Mouse (Mus musculus) CH12.LX (cell line): ENCODE measurements around the gene Exoc6b. TPM values are rescaled to one million over a fixed set of nuclear protein-coding genes. Genes with fewer than 3 reads are reported as not detected.

Experiments used
- DNase-seq: peaks from one replicate; pipeline ENCODE4 v3.0.0-alpha.2; 2013; ENCODE audit errors: extremely low read depth
- H3K27ac ChIP-seq: 2 replicates; pipeline ENCODE4 v1.5.1; 2012; ENCODE audit warnings: low read depth, mild to moderate bottlenecking, control low read depth, moderate library complexity; ENCODE audit not compliant: insufficient read depth
- H3K27me3 ChIP-seq: replicated peaks from 2 replicates; pipeline ENCODE3; 2012; ENCODE audit warnings: inconsistent platforms
- H3K36me3 ChIP-seq, 2 experiments: replicated peaks in 1 of 2; 2 replicates each; pipeline versions ENCODE3 to v1.6.1; 2012; ENCODE audit warnings: inconsistent platforms in 1 of 2, low read length in 1 of 2, mild to moderate bottlenecking in 1 of 2, mixed read lengths in 1 of 2, moderate library complexity in 1 of 2; ENCODE audit not compliant: control insufficient read depth in 1 of 2, insufficient read depth in 1 of 2
- H3K4me1 ChIP-seq, 2 experiments: 2 replicates each; pipeline ENCODE4 v1.6.1; 2012; ENCODE audit warnings: inconsistent platforms in 1 of 2, moderate library complexity in 1 of 2; ENCODE audit not compliant: insufficient read depth in 2 of 2, control insufficient read depth in 1 of 2
- H3K4me2 ChIP-seq: 2 replicates; pipeline ENCODE4 v1.6.1; 2012; ENCODE audit warnings: low read depth, mild to moderate bottlenecking, control low read depth; ENCODE audit not compliant: poor library complexity, insufficient read depth, severe bottlenecking
- H3K4me3 ChIP-seq, 3 experiments: fragments of 150-350 bp in 1 of 3; sonication (generic) in 1 of 3; replicated peaks in 1 of 3; 2 replicates each; pipeline versions ENCODE3 to v1.5.1; 2011 to 2012; ENCODE audit warnings: low read depth in 2 of 3, low read length in 2 of 3, mild to moderate bottlenecking in 2 of 3, moderate library complexity in 2 of 3, control low read depth in 1 of 3, improper control_type of control experiment in 1 of 3, inconsistent platforms in 1 of 3, mixed read lengths in 1 of 3; ENCODE audit not compliant: poor library complexity in 1 of 3
- H3K79me2 ChIP-seq: replicated peaks from 2 replicates; pipeline ENCODE4 v1.6.1; 2012; ENCODE audit warnings: mild to moderate bottlenecking, moderate library complexity; ENCODE audit not compliant: control insufficient read depth, poor library complexity, insufficient read depth, severe bottlenecking; ENCODE audit errors: extremely low read depth
- H3K9ac ChIP-seq: 2 replicates; pipeline ENCODE4 v1.6.1; 2012; ENCODE audit warnings: low read depth, mild to moderate bottlenecking, control low read depth, moderate library complexity; ENCODE audit not compliant: insufficient read depth
- H3K9me3 ChIP-seq: replicated peaks from 2 replicates; pipeline ENCODE3; 2012; ENCODE audit warnings: low read length, inconsistent platforms, mixed read lengths
- CHD2 ChIP-seq: IDR thresholded peaks from 2 replicates; pipeline ENCODE4 v1.6.1; 2011; ENCODE audit warnings: low read length, improper control_type of control experiment
- CTCF ChIP-seq, 2 experiments: IDR thresholded peaks in 1 of 2; conservative IDR thresholded peaks in 1 of 2; 2 replicates each; pipeline ENCODE4 v1.5.1; 2011 to 2012; ENCODE audit warnings: low read depth in 2 of 2, low read length in 2 of 2, improper control_type of control experiment in 1 of 2, inconsistent platforms in 1 of 2, mild to moderate bottlenecking in 1 of 2, moderate library complexity in 1 of 2
- ETS1 ChIP-seq: conservative IDR thresholded peaks from 2 replicates; pipeline ENCODE4 v1.6.1; 2012; ENCODE audit warnings: low read depth, mild to moderate bottlenecking, inconsistent platforms, low read length, improper control_type of control experiment, moderate library complexity
- JUND ChIP-seq: conservative IDR thresholded peaks from 2 replicates; pipeline ENCODE4 v1.6.1; 2011; ENCODE audit warnings: low read depth, low read length, improper control_type of control experiment
- MAX ChIP-seq: IDR thresholded peaks from 2 replicates; pipeline ENCODE4 v1.6.1; 2011; ENCODE audit warnings: low read length, improper control_type of control experiment
- MAZ ChIP-seq: IDR thresholded peaks from 2 replicates; pipeline ENCODE4 v1.6.1; 2012; ENCODE audit warnings: low read depth, mild to moderate bottlenecking, inconsistent platforms, low read length, improper control_type of control experiment, moderate library complexity
- MEF2A ChIP-seq: IDR thresholded peaks from 2 replicates; pipeline ENCODE4 v1.6.1; 2014; ENCODE audit warnings: low read depth, mild to moderate bottlenecking, inconsistent platforms, low read length, improper control_type of control experiment, borderline replicate concordance
- MYC ChIP-seq: IDR thresholded peaks from 2 replicates; pipeline ENCODE4 v1.6.1; 2011; ENCODE audit warnings: low read depth, mild to moderate bottlenecking, improper control_type of control experiment, low read length
- POLR2A ChIP-seq: IDR thresholded peaks from 2 replicates; pipeline ENCODE4 v1.6.1; 2011; ENCODE audit warnings: low read depth, mild to moderate bottlenecking, improper control_type of control experiment, low read length
- POLR2AphosphoS2 ChIP-seq: IDR thresholded peaks from 2 replicates; pipeline ENCODE4 v1.6.1; 2011; ENCODE audit warnings: low read depth, low read length, improper control_type of control experiment
- RAD21 ChIP-seq: IDR thresholded peaks from 2 replicates; pipeline ENCODE4 v1.6.1; 2011; ENCODE audit warnings: low read depth, mild to moderate bottlenecking, low read length, improper control_type of control experiment, moderate library complexity
- RCOR1 ChIP-seq: conservative IDR thresholded peaks from 2 replicates; pipeline ENCODE4 v1.6.1; 2012; ENCODE audit warnings: low read depth, mild to moderate bottlenecking, inconsistent platforms, low read length, improper control_type of control experiment
- SMC3 ChIP-seq: IDR thresholded peaks from 2 replicates; pipeline ENCODE4 v1.6.1; 2011; ENCODE audit warnings: low read depth, low read length, improper control_type of control experiment
- TCF12 ChIP-seq: IDR thresholded peaks from 2 replicates; pipeline ENCODE4 v1.6.1; 2014; ENCODE audit warnings: low read depth, mild to moderate bottlenecking, inconsistent platforms, low read length, improper control_type of control experiment
- ZC3H11A ChIP-seq: IDR thresholded peaks from 2 replicates; pipeline ENCODE4 v1.6.1; 2012; ENCODE audit warnings: low read depth, mild to moderate bottlenecking, inconsistent platforms, low read length, improper control_type of control experiment
- ZMIZ1 ChIP-seq: IDR thresholded peaks from 2 replicates; pipeline ENCODE4 v1.6.1; 2012; ENCODE audit warnings: low read depth, mild to moderate bottlenecking, inconsistent platforms, low read length, improper control_type of control experiment
- dilution Hi-C: fragments of 300-500 bp; cut with MboI; formaldehyde crosslinking; loops from 2 replicates; pipeline ENCODE4 v1.14.3; 2020; ENCODE audit warnings: low sequenced_read_pairs; ENCODE audit not compliant: extremely low pct_unique_long_range_greater_than_20kb, extremely low pct_ligation_motif_present
- in situ Hi-C: fragments of 300-500 bp; cut with MboI; formaldehyde crosslinking; loops from 3 replicates; pipeline ENCODE4 v1.14.3; 2019; ENCODE audit warnings: low sequenced_read_pairs, low pct_ligation_motif_present, low pct_unique_long_range_greater_than_20kb, mixed read lengths
- polyA plus RNA-seq: library from polyadenylated mRNA; unstranded; fragments of >175 nt; gene quantifications from 2 replicates; pipeline ENCODE4 v1.2.1, GENCODE M21; 2012; ENCODE audit warnings: low read depth; ENCODE audit not compliant: insufficient read length
- total RNA-seq, 2 experiments: library from RNA; depleted of rRNA; stranded (reverse); fragments of 300-350 nt in 1 of 2; fragments of >200 nt in 1 of 2; gene quantifications; 2 replicates each; pipeline ENCODE4 v1.2.3; 2012 to 2014

The Exoc6b gene
- total and polyA plus RNA-seq, 3 experiments: 1.7 to 5.2 (median 3.5) TPM

DNA sequence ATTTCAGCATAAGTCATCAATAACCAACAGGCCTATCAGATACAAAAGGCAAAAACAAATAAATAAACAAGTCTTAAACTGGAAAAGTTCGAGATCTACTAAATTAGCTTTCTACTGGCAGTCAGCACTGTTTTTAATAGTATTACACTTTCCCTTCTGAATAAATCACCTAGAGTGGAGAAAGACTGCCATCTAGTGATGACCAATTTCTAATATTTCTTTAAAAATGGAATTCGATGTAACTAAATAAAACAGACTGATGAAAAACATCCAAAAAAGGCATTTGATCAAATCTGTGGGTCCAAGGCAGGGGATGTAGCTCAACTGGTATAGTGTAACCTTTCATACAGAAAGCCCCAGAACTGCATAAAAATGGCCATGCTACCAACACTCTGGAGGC is 52.3 kb downstream of the Exoc6b start:
- dilution Hi-C loops (no loop called here), in situ Hi-C loops (no loop called here)
- Histone ChIP-seq H3K9me3 (no peaks in the 10 kb centered on the region), H3K79me2 (no peaks in the 10 kb centered on the region), H3K27me3 (no peaks in the 10 kb centered on the region), H3K9ac (no peak overlapping the region), H3K27ac (no peak overlapping the region), H3K4me3 (no peak overlapping the region), H3K36me3 (no peaks in the 10 kb centered on the region), H3K4me1 (no peaks in the 10 kb centered on the region), H3K4me2 (no peak overlapping the region)
- TF ChIP-seq RAD21 (peak; percentile 84), SMC3 (peak; percentile 40), MAZ (no peak), ETS1 (no peak), JUND (0 out of 2 replicates have a peak, but pooled peaks have one; percentile 14), CTCF (conservative IDR thresholded peaks at IDR 0.05 in 1 of 2, IDR thresholded peaks at IDR 0.05 in 1 of 2; ENCODE audit: low read depth in 2 of 2, low read length in 2 of 2) (peak in 1 of 2 experiments; percentile 76; a peak in 2 of 4 replicates), MEF2A (no peak)
- peak; percentile 4 for DNase-seq

DNA sequence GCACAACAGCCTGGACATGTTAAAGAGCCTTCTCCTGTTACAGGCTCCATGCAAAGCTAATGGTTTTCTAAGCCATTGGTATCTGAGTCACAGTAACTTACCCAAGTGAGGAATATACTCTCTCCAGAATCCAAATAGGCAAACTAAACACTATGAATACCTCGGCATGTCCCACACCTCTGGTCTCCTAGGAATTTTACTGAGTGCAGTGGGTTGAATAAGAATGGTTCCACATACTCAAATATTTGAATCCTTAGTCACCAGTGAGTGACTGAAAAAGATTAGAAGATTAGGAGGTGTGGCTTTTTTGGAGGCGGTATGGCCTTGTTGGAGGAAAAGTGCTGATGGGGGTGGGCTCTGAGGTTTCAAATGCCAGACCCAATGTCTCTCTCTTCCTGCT is 55.4 kb downstream of the Exoc6b start:
- dilution Hi-C loops: no loop called here
- no peak overlapping the region for H3K4me2 ChIP-seq
- no peaks in the 10 kb centered on the region for H3K27me3 ChIP-seq
- H3K4me1 ChIP-seq: no peaks in the 10 kb centered on the region
- no peak overlapping the region for H3K4me3 ChIP-seq
- no peak for DNase-seq
- in situ Hi-C loops: no loop called here
- no peaks in the 10 kb centered on the region for H3K79me2 ChIP-seq
- H3K9ac ChIP-seq: no peak overlapping the region
- H3K36me3 ChIP-seq: no peaks in the 10 kb centered on the region
- H3K9me3 ChIP-seq: no peaks in the 10 kb centered on the region
- H3K27ac ChIP-seq: no peak overlapping the region
- TF ChIP-seq POLR2A (no peak), MAX (no peak)
- TF ChIP-seq, all 38 proteins: peak for 0

DNA sequence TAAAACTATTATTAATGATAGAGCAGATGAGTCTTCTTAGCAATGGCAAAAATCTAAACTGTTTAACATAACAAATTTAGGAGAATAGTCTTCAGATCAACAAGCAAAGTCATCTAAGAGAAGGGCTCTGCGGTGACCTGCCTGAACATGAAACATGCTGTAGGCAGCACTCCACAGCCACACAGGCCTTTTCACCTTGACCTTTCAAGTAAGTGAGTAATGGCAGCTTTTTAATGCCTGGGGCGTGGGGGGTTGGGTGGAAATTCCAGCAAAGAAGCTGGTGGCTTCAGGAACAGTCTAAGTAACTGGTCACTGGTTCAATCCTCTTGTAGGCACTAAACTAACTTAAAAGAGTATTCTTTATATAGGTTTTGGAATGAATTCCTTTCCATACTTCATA is 58.9 kb downstream of the Exoc6b start:
- no peak for DNase-seq
- no peak overlapping the region for H3K4me2 ChIP-seq
- no peaks in the 10 kb centered on the region for H3K4me1 ChIP-seq
- no peak overlapping the region for H3K9ac ChIP-seq
- no peaks in the 10 kb centered on the region for H3K27me3 ChIP-seq
- H3K79me2 ChIP-seq: no peaks in the 10 kb centered on the region
- no peaks in the 10 kb centered on the region for H3K9me3 ChIP-seq
- in situ Hi-C loops: no loop called here
- dilution Hi-C loops: no loop called here
- TF ChIP-seq CHD2 (no peak), MYC (no peak), ZC3H11A (no peak), TCF12 (no peak), POLR2AphosphoS2 (no peak), MAZ (no peak), CTCF (conservative IDR thresholded peaks at IDR 0.05 in 1 of 2, IDR thresholded peaks at IDR 0.05 in 1 of 2; ENCODE audit: low read depth in 2 of 2, low read length in 2 of 2) (no peak), RCOR1 (no peak), POLR2A (no peak), ETS1 (no peak), JUND (no peak), ZMIZ1 (no peak)
- H3K27ac ChIP-seq: no peak overlapping the region
- no peak overlapping the region for H3K4me3 ChIP-seq
- H3K36me3 ChIP-seq: no peaks in the 10 kb centered on the region
